Mouse (Mus musculus) gastrocnemius, postnatal 25 days (tissue): ENCODE measurements at regions not wholly inside any gene's neighbourhood (a gene's known extent, or its start where the extent isn't known, plus 50 kb on each side); places are given as distances from the start of the nearest gene placed in this dataset.

ENCODE experiments used
- DNase-seq: peaks from one replicate; pipeline ENCODE4 v3.0.0; 2022

GRCm38 (mm10) chr11:28782486-28782885 is 70.5 kb upstream of the Efemp1 start:
- no peak for DNase-seq

GRCm38 (mm10) chr11:28770831-28771230 is 82.2 kb upstream of the Efemp1 start:
- DNase-seq: no peak

DNA sequence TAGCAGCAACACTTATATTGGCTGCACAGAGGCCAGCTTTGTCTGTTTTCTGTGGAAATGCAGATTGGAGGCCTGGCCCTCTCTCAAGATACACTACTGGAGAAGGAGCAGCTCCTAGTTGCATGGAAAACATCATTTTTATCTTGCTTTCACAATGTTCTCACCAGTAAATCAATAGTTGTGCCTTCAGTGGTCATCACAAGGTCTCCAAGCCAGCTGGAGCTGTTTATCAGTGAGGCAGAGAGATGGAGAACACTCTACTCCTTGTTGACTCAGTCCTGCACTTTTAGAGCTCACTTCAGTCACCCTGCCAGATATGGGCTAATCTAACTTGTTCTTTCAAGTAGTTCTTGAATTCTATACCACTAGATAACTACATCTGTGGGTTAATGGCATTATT is 92.3 kb upstream of the Efemp1 start:
- DNase-seq: no peak

DNA sequence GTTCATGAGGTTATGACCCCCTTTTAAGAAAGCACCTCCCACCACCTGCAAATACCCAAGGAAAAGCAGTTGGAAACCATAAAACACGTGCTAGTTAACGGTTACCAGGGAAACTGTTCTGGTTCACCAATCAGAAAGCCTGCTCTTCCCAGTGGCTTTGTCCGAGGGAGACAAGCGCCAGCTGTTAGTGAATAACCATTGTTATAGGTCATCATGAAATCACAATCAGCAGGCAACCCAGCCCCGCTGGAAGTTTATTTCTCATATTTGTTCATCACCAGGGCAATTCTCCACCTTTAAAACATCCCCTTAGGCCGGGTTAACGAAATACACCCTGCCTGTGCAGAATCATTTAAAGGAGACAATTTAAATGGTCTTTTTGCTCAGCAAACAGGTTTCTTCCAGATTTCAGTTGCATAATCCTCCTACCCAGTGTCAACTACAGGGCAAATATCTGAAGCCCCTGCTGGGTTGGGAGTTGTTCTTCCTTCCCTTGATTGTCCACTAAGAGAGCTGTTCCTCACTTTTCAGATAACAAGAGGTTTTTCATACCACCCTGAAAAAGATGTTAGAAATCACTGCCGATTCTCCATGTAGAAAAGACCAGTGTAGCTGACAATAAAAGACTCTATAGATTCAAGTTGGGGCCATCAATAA is 117.9 kb upstream of the Efemp1 start:
- peak; percentile 5 for DNase-seq

- no peak for DNase-seq
These were observed 118.4 kb upstream of the Efemp1 start for GRCm38 (mm10) chr11:28734581-28734931.

GRCm38 (mm10) chr11:28733877-28734580 is 119.0 kb upstream of the Efemp1 start:
- no peak for DNase-seq

DNA sequence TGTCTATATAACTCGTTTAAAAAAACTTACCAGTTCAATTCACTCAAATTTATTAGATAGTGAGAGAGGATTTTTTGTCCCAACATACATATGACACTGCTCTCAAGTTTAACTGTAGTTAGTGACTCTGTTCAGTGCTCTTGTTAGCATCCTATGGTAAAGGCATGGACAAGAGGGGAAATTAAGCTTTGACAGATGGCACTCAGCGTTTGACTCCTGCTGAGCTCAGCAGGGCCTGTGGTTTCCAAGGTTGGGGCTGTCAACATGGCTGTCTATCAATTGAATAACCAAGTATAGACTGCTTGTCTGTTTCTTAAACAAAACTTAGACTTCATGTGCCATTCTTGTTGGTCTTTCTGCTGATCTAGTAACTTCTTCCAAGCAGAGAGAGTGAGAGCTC is 122.9 kb upstream of the Efemp1 start:
- DNase-seq: no peak

DNA sequence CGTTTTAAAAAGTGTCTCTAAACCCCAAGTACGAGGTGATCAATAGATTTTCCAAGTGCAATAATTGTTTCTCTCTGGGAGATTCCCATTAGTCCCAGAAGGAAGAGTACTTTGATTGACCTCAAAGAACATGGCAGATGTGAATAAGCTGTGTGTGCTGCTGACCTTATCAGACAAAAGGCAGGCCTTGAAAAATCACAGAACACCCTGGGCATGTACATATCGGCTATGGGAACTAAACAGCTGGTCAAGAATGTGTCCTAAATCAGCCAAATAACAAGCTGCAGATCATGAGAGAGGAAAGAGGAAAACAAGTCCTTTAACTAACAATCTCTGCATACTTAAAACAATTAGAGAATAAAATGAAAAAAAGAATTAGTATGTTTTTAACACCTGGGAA is 125.4 kb upstream of the Ccdc85a start:
- DNase-seq: no peak

- DNase-seq: no peak
These were observed 124.3 kb upstream of the Ccdc85a start for GRCm38 (mm10) chr11:28708431-28708830.

DNA sequence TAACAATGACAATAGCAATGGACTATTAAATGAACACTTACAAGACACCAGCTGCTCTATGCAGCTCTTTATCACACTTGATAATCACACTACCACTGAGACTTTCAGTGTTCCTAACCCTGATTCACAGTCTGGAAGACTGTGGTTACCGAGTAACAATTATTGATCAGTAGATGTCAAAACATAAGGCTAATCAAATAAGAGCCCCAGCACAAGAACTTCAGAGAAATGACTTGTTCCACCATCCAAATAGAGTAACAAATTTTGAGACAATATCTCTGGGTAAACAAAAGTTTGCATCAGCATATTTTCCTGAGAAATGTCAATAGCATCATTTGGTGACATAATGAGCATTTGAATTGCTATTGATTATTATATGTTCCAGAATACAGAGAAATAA is 118.3 kb upstream of the Ccdc85a start:
- no peak for DNase-seq

GRCm38 (mm10) chr11:28701379-28701778 is 117.3 kb upstream of the Ccdc85a start:
- DNase-seq: no peak

DNA sequence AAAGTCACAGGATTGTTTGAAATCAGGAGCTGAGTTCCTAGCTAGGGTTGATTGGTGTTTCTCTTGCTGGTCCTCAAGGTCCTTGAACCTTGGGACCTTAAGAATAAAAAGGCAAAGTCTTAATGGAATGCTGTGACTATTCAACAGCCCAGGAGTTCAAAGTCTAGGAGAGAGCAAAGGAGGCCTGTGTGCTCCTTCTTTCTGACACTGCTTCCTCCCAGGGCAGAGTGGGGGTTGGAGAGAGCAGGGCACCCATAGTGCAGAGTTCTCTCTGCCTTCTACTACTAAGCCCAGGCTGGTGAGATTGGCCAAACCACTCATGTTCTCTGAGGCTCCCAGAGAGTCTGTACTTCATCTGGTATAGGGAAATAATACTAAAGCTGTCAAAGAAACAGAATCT is 115.6 kb upstream of the Ccdc85a start:
- DNase-seq: no peak

DNA sequence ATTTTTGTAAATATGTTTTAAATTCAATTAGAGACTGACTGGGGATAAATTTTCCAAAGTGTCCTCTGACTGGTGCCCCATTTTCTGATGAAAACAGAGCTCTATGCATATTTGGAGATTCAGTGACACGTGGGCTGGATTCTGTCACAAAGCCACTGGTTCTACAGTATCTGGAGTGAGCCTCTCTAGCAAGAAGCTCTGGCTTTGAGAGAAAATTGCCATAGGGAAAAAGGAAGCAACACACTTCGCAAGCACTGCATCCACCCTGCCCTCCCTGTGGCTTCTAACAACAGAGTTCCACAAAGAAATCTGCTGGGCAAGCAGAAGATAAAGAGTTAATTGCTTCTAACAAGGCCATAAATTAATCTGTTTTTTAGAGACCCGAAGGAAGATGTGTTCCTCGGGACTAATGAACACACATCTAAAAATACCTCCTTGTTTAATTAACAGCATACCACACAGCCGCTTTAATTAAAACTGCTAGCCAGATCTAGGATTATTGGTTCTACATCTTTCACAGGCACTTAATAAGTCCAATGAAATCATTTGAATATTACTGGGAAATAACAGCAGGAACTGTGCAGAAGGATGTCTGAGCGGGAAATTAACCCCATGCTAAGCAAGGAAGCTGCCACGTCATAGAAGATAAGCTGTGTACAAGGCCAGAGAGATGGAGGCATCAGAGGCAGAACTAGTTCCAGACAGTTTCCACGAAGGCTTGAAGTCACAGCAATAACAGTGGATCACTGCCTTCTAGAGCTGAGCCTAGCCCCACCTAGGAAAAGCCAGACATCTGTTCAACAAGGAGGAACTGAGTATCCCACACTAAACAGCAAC is 113.7 kb upstream of the Ccdc85a start:
- no peak for DNase-seq

- no peak for DNase-seq
These were observed 110.9 kb upstream of the Ccdc85a start for GRCm38 (mm10) chr11:28695031-28695430.

- no peak for DNase-seq
These were observed 109.2 kb upstream of the Ccdc85a start for GRCm38 (mm10) chr11:28693303-28693702.

DNA sequence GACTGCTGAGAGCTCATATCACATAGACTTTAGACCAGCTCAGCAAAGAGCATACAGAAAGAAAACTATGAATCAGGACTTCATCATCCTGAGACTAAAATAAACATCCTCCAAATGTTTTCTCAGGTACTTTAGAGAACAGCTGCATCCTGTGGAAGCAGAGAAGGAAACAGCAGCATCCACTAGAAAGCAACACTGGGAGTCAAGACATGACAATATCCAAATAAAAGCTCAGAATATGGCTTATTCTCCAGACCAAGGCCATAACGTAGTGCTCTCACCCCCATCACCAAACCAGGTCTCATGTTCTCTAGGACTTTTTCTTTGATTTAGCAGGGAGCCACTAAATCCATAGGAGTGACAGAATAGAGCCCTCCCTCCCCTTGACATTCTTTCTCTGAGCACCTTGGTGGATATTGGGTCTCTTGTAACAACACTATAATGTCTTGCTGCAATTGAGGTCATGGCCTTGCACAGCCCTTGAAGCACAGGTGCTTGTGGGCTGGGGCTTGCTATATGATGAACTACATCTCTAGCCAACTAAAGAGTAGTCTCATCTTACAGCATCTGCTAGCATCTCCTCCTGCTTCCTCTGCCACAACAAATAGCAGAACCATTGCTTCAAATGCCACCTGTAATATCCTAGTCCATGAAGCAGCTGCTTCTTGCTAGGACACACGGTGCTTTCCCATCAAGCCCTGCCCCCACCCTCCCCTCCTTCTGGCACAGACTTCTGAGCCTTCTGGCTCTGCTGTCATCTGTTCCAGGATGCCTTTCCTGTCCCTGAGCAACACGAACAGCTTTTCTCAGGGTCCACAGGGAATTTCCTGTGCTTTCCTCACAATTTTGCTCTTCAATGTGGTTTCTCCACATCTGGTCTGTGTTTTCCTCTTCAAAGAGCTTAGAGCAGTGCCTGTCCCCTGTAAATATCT is 108.4 kb upstream of the Ccdc85a start:
- DNase-seq: peak; percentile 59

DNA sequence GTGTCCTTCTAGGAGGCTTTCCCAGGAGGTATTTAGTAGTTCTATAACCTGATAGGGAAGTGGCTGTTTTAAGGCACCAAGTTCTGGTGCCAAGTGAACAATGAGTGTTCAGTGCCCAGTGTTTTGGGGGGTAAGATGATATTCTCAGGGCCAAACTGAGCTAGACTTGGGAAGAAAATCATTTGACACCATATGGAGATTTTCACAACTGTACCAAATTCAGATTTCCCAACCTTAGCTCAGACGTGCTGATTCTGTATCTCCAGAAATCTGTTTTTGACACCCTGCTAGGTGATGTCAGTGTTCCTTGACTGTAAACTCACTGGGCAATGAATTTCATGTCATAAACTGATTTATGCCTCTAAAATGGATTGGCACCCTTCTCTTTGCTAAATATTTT is 104.3 kb upstream of the Ccdc85a start:
- no peak for DNase-seq

GRCm38 (mm10) chr11:28685407-28685806 is 101.3 kb upstream of the Ccdc85a start:
- DNase-seq: no peak

DNA sequence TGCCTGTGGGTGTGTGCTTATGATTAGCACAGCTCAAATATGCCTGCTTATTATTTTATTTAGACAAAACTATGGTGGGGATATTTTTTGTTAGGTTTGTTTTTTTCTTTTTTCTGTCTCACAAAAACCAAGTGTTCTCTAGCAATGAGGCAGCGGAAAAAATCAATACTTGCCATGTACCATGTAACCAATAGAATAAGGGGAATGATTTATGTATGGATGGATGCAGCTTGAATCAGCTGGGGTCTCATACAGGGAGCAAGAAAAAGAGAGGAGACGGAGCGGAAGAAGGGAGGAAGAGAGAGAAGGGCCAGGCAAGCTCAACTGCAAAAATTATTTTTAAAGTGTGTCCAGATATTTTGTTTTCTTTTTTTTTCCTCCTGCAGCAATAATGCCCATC is 97.2 kb upstream of the Ccdc85a start:
- no peak for DNase-seq

- no peak for DNase-seq
These were observed 86.6 kb upstream of the Ccdc85a start for GRCm38 (mm10) chr11:28670765-28671164.

- DNase-seq: no peak
These were observed 85.2 kb upstream of the Ccdc85a start for GRCm38 (mm10) chr11:28669359-28669758.

DNA sequence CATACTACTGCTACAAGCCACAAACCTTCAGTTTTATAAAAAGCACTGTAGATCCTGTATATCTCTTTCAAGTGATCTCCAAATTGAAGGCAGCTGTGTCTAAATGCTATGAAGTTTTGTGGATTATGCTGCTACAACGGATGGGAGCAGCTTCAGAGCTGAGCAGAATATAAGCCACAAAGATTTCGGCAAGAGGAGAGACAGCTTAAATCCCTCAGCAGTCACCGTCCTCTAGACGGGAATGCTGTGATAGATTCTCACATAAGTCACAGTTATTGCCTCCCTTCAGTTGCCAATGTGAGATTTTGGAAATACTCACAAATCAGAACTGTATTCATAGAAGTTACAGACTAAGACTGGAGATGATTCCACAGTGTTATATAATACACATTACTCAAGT is 76.3 kb upstream of the Ccdc85a start:
- no peak for DNase-seq
